Mouse (Mus musculus): ENCODE data around the gene Frmd4b.

Frmd4b gene

GRCm38 (mm10) chr6:97521279-97522038, 95.9 kb downstream of the Frmd4b start:
- intact Hi-C loops (cut with DNase I), result loop anchor here (2.0 kb wide), 1 partner anchor 101 kb away; no protein-coding TSS in a partner anchor

GRCm38 (mm10) chr6:97520566-97520965, 96.8 kb downstream of the Frmd4b start:
- intact Hi-C loops (cut with DNase I), result no loop called here

- intact Hi-C loops (cut with DNase I), result no loop called here
Measured at GRCm38 (mm10) chr6:97519553-97519952, 97.8 kb downstream of the Frmd4b start.

- intact Hi-C loops (cut with DNase I), result no loop called here
Measured at GRCm38 (mm10) chr6:97518467-97518866, 98.9 kb downstream of the Frmd4b start.

- intact Hi-C loops (cut with DNase I), result no loop called here
Measured at GRCm38 (mm10) chr6:97517616-97518235, 99.6 kb downstream of the Frmd4b start.

- intact Hi-C loops (cut with DNase I), result no loop called here
Measured at GRCm38 (mm10) chr6:97516941-97517340, 100.4 kb downstream of the Frmd4b start.

- intact Hi-C loops (cut with DNase I), result no loop called here
Measured at GRCm38 (mm10) chr6:97510771-97511170, 106.6 kb downstream of the Frmd4b start.

GRCm38 (mm10) chr6:97509434-97509833, 107.9 kb downstream of the Frmd4b start:
- intact Hi-C loops (cut with DNase I), result no loop called here

- intact Hi-C loops (cut with DNase I), result no loop called here
Measured at GRCm38 (mm10) chr6:97508480-97508879, 108.9 kb downstream of the Frmd4b start.

GRCm38 (mm10) chr6:97507893-97508292, 109.4 kb downstream of the Frmd4b start:
- intact Hi-C loops (cut with DNase I), result no loop called here

GRCm38 (mm10) chr6:97506141-97506650, 111.1 kb downstream of the Frmd4b start:
- intact Hi-C loops (cut with DNase I), result no loop called here

- intact Hi-C loops (cut with DNase I), result no loop called here
Measured at GRCm38 (mm10) chr6:97504673-97505072, 112.7 kb downstream of the Frmd4b start.

GRCm38 (mm10) chr6:97501000-97501399, 116.3 kb downstream of the Frmd4b start:
- intact Hi-C loops (cut with DNase I), result no loop called here

- intact Hi-C loops (cut with DNase I), result no loop called here
Measured at GRCm38 (mm10) chr6:97500246-97500645, 117.1 kb downstream of the Frmd4b start.

GRCm38 (mm10) chr6:97496002-97496401, 121.3 kb downstream of the Frmd4b start:
- intact Hi-C loops (cut with DNase I), result no loop called here

- intact Hi-C loops (cut with DNase I), result no loop called here
Measured at GRCm38 (mm10) chr6:97491065-97491464, 126.3 kb downstream of the Frmd4b start.

GRCm38 (mm10) chr6:97488821-97489220, 128.5 kb downstream of the Frmd4b start:
- intact Hi-C loops (cut with DNase I), result no loop called here

GRCm38 (mm10) chr6:97488280-97488679, 129.1 kb downstream of the Frmd4b start:
- intact Hi-C loops (cut with DNase I), result no loop called here

GRCm38 (mm10) chr6:97487535-97488081, 129.7 kb downstream of the Frmd4b start:
- intact Hi-C loops (cut with DNase I), result no loop called here

- intact Hi-C loops (cut with DNase I), result no loop called here
Measured at GRCm38 (mm10) chr6:97486813-97487361, 130.5 kb downstream of the Frmd4b start.

- intact Hi-C loops (cut with DNase I), result no loop called here
Measured at GRCm38 (mm10) chr6:97485886-97486386, 131.4 kb downstream of the Frmd4b start.

GRCm38 (mm10) chr6:97481912-97482311, 135.4 kb downstream of the Frmd4b start:
- intact Hi-C loops (cut with DNase I), result no loop called here
